8 mouse cellular contexts compared by ENCODE assay signal in genomic region chr4:46535840-46536361, GRCm38 (mm10). TPM values are rescaled to one million over a fixed set of nuclear protein-coding genes. Genes with fewer than 3 reads are reported as not detected.
DNase-seq lines count a peak whose midpoint lies in the region; ATAC-seq and TF ChIP-seq lines count a peak whose summit lies in the region.

Gene Trim14, minus strand, starts transcription at chr4:46536141.

- H3K9ac ChIP-seq in ES-E14 (ENCODE audit: insufficient read depth, low read depth, low read length, poor library complexity, severe bottlenecking), result peak within 1 kb of the TSS; percentile 23
- H3K9ac ChIP-seq in embryonic facial prominence, embryonic 13.5 days, result peak within 1 kb of the TSS; percentile 62
- peak within 1 kb of the TSS; percentile 65 for H3K9ac ChIP-seq in limb, embryonic 13.5 days
- peak within 1 kb of the TSS; percentile 59 for H3K9ac ChIP-seq in midbrain, embryonic 13.5 days (replicated peaks)

- no peak within 1 kb of the TSS for H3K27ac ChIP-seq in ES-E14 (ENCODE audit: insufficient read depth, low read depth, low read length, poor library complexity, severe bottlenecking)
- H3K27ac ChIP-seq in embryonic facial prominence, embryonic 13.5 days, result no peak within 1 kb of the TSS
- no peak within 1 kb of the TSS for H3K27ac ChIP-seq in limb, embryonic 13.5 days
- no peak within 1 kb of the TSS for H3K27ac ChIP-seq in midbrain, embryonic 13.5 days
- peak within 1 kb of the TSS; percentile 77 for H3K27ac ChIP-seq in thymus, adult 2 months (ENCODE audit: control insufficient read depth, insufficient read depth, low read length)

- H3K9me3 ChIP-seq in ES-E14 (ENCODE audit: control insufficient read depth, insufficient read depth, low read depth, low read length), result no peaks in the 10 kb centered on the region
- no peaks in the 10 kb centered on the region for H3K9me3 ChIP-seq in embryonic facial prominence, embryonic 13.5 days
- H3K9me3 ChIP-seq in limb, embryonic 13.5 days, result no peaks in the 10 kb centered on the region
- no peaks in the 10 kb centered on the region for H3K9me3 ChIP-seq in midbrain, embryonic 13.5 days

- in situ Hi-C loops in ES-E14 (cut with MboI; ENCODE audit: low sequenced_read_pairs in 2 of 2, unreplicated experiment in 2 of 2), result no loop called here

- H3K4me1 ChIP-seq in ES-E14 (ENCODE audit: control insufficient read depth in 2 of 2, insufficient read depth in 2 of 2, low read length in 2 of 2, poor library complexity in 1 of 2), result peaks cover 0 to 11% of the 10 kb centered on the region in 2 experiments; a peak in 2 of 4 replicates
- H3K4me1 ChIP-seq in embryonic facial prominence, embryonic 13.5 days, result peaks cover 22% of the 10 kb centered on the region
- peaks cover 17% of the 10 kb centered on the region for H3K4me1 ChIP-seq in limb, embryonic 13.5 days
- peaks cover 15% of the 10 kb centered on the region for H3K4me1 ChIP-seq in midbrain, embryonic 13.5 days (replicated peaks)
- peaks cover 15% of the 10 kb centered on the region for H3K4me1 ChIP-seq in thymus, adult 2 months (replicated peaks; ENCODE audit: control insufficient read depth, insufficient read depth, low read length)

- H3K36me3 ChIP-seq in ES-E14 (ENCODE audit: control insufficient read depth, insufficient read depth, low read length, poor library complexity, severe bottlenecking), result no peaks in the 10 kb centered on the region
- H3K36me3 ChIP-seq in embryonic facial prominence, embryonic 13.5 days, result no peaks in the 10 kb centered on the region
- H3K36me3 ChIP-seq in limb, embryonic 13.5 days, result no peaks in the 10 kb centered on the region
- no peaks in the 10 kb centered on the region for H3K36me3 ChIP-seq in midbrain, embryonic 13.5 days
- no peaks in the 10 kb centered on the region for H3K36me3 ChIP-seq in thymus, adult 2 months (ENCODE audit: control insufficient read depth, insufficient read depth, low read length)

- no peak for TF ChIP-seq CTCF in thymus, adult 2 months (IDR thresholded peaks at IDR 0.05; ENCODE audit: borderline replicate concordance, control insufficient read depth, extremely low read depth, insufficient read depth, low read length, poor library complexity)

- peak within 1 kb of the TSS; percentile 88 for H3K4me2 ChIP-seq in embryonic facial prominence, embryonic 13.5 days
- H3K4me2 ChIP-seq in limb, embryonic 13.5 days (replicated peaks), result peak within 1 kb of the TSS; percentile 83
- peak within 1 kb of the TSS; percentile 64 for H3K4me2 ChIP-seq in midbrain, embryonic 13.5 days (replicated peaks)

- peak within 1 kb of the TSS; percentile 63 to 73 for H3K4me3 ChIP-seq in ES-E14 (ENCODE audit: insufficient read depth in 1 of 2, low read depth in 1 of 2, low read length in 2 of 2, poor library complexity in 1 of 2, severe bottlenecking in 1 of 2)
- peak within 1 kb of the TSS; percentile 52 for H3K4me3 ChIP-seq in embryonic facial prominence, embryonic 13.5 days
- H3K4me3 ChIP-seq in limb, embryonic 13.5 days, result peak within 1 kb of the TSS; percentile 58
- peak within 1 kb of the TSS; percentile 42 for H3K4me3 ChIP-seq in midbrain, embryonic 13.5 days (replicated peaks)
- peak within 1 kb of the TSS; percentile 94 for H3K4me3 ChIP-seq in thymus, adult 2 months (ENCODE audit: control insufficient read depth, insufficient read depth, low read length)

- DNase-seq in 416B (ENCODE audit: low read depth) (peak; percentile 85), ES-E14 (ENCODE audit: low read depth, low spot score) (peak; percentile 62)
- DNase-seq in heart, postnatal 36 days, result peak; percentile 33 to 48
- peak; percentile 66 for DNase-seq in thymus, adult 2 months
- DNase-seq in layer of hippocampus, adult 9-11 months, result no peak

- TF ChIP-seq POLR2A in thymus, adult 2 months (IDR thresholded peaks at IDR 0.05; ENCODE audit: control insufficient read depth, extremely low read depth, insufficient read depth, low read length, poor library complexity), result peak; percentile 72; the same call in 1 of the 2 replicates

- intact Hi-C loops in heart, postnatal 36 days (cut with DNase I), result no loop called here

- ATAC-seq in embryonic facial prominence, embryonic 13.5 days (ENCODE audit: insufficient number of reproducible peaks, insufficient read depth, low FRiP score, low TSS enrichment, low read depth), result no peak
- ATAC-seq in limb, embryonic 13.5 days (ENCODE audit: low FRiP score, low read depth), result peak; percentile 74
- peak; percentile 58; the same call in 1 of the 2 replicates for ATAC-seq in midbrain, embryonic 13.5 days

- peaks cover 63% of the 10 kb centered on the region for H3K27me3 ChIP-seq in embryonic facial prominence, embryonic 13.5 days
- peaks cover 72% of the 10 kb centered on the region for H3K27me3 ChIP-seq in limb, embryonic 13.5 days
- H3K27me3 ChIP-seq in midbrain, embryonic 13.5 days, result peaks cover 72% of the 10 kb centered on the region
- H3K27me3 ChIP-seq in thymus, adult 2 months (ENCODE audit: control insufficient read depth, insufficient read depth, low read length), result no peaks in the 10 kb centered on the region

- under 1% methylated on average over 44 of the region's 46 CpGs for WGBS in embryonic facial prominence, embryonic 13.5 days
- 2% methylated on average over 45 of the region's 46 CpGs for WGBS in limb, embryonic 13.5 days
- 1% methylated on average over 42 of the region's 46 CpGs for WGBS in midbrain, embryonic 13.5 days
- WGBS in thymus, adult 2 months, result under 1% methylated on average over 46 of the region's 46 CpGs

TF ChIP-seq in ES-E14, 5 proteins besides CTCF, POLR2A, EP300 and RAD21:
- TF ChIP-seq MAFK (IDR thresholded peaks at IDR 0.05; ENCODE audit: insufficient read depth, low read depth, low read length) (no peak), ZC3H11A (IDR thresholded peaks at IDR 0.05; ENCODE audit: borderline replicate concordance, low read depth, low read length) (no peak), HCFC1 (IDR thresholded peaks at IDR 0.05; ENCODE audit: borderline replicate concordance, insufficient read depth, low read length) (no peak), CHD2 (IDR thresholded peaks at IDR 0.05; ENCODE audit: low read depth, low read length) (no peak), ZNF384 (IDR thresholded peaks at IDR 0.05; ENCODE audit: low read depth, low read length) (no peak)

RNA-seq across cellular contexts. Expression of gene Trim14, which starts in this region (rescaled TPM):
- total RNA-seq in ES-E14 (2012; rRNA removed), result 0.58 and 1.2 TPM in 2 replicates
- 1.9 and 2.3 TPM in 2 replicates for polyA plus RNA-seq in embryonic facial prominence, embryonic 13.5 days (2015; fragmentation: Nextera tagmentation; extraction: Ambion mirVana)
- 1 to 10 TPM; 3.1 to 4.1 TPM for total RNA-seq in heart, postnatal 36 days (2021)
- polyA plus RNA-seq in limb, embryonic 13.5 days (2015; fragmentation: Nextera tagmentation; extraction: Ambion mirVana), result 1.1 and 1.2 TPM in 2 replicates
- 0.40 and 0.57 TPM in 2 replicates for polyA plus RNA-seq in midbrain, embryonic 13.5 days (2015; fragmentation: Nextera tagmentation; extraction: Ambion mirVana)
- 27.3 and 38.2 TPM in 2 replicates for polyA plus RNA-seq in thymus, adult 2 months (2012; rRNA removed)

Comparison
In these comparisons a context has a peak if more than half of its experiments do, and no peak if none do; other contexts are left out.
1. Peak in ATAC-seq, H3K4me3 ChIP-seq, H3K9ac ChIP-seq and H3K4me2 ChIP-seq in midbrain, embryonic 13.5 days; RNA of the gene not detected or under 1 TPM.
2. H3K4me3 ChIP-seq: peak in every context shown above with its lines; median percentile 94 in thymus, adult 2 months; 68 in ES-E14; 58 in limb, embryonic 13.5 days; 52 in embryonic facial prominence, embryonic 13.5 days; 42 in midbrain, embryonic 13.5 days.